Comparison of ENCODE assay signal across 20 mouse cellular contexts in the genomic region with DNA sequence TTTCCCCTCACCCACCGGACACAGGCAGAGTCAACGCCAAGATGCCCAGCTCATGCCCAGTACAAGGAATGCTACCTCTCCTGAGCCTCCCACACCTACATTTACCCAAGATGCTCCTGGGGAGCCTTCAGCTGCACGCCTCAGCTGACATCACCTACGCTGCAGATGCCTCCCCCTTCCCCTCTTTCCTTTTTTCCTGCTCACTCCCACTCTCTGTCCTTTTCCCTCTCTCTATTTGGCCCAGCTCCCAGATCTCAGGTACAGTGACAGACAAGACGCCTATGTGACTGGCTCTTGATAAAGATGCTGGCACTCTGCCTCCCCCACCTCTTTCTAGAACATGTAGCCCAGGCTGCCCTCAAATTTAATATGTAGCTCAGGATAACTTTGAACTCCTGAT. TPM values are rescaled to one million over a fixed set of nuclear protein-coding genes. Genes with fewer than 3 reads are reported as not detected.
DNase-seq lines count a peak whose midpoint lies in the region; ATAC-seq and TF ChIP-seq lines count a peak whose summit lies in the region.
"Had no signal": no experiment of that assay in that cellular context is flagged by ENCODE, and none has a peak within 500 bp of the region (broad histone marks: within the 10 kb centered on the region; RNA-seq: fewer than 3 reads in every experiment).

No protein-coding gene starts in this region.

- H3K36me3 ChIP-seq in heart, adult 2 months (ENCODE audit: control insufficient read depth, insufficient read depth, low read length), result no peaks in the 10 kb centered on the region
- no peaks in the 10 kb centered on the region for H3K36me3 ChIP-seq in lung, postnatal 0 days (ENCODE audit: insufficient read depth, low read length)
- H3K36me3 ChIP-seq: limb, embryonic 10.5 days had no signal

- no peak for TF ChIP-seq EP300 in heart, adult 2 months (IDR thresholded peaks at IDR 0.05; ENCODE audit: insufficient read depth, low read depth, low read length)
- no peak for TF ChIP-seq EP300 in lung, postnatal 0 days (IDR thresholded peaks at IDR 0.05)

- H3K79me2 ChIP-seq in heart, adult 2 months (replicated peaks; ENCODE audit: control insufficient read depth, insufficient read depth, low read length), result peaks cover under 1% of the 10 kb centered on the region; the same call in 1 of the 2 replicates

- 11% methylated on average over 5 of the region's 5 CpGs for WGBS in cerebellum, adult 2 months
- 76% methylated on average over 5 of the region's 5 CpGs for WGBS in heart, adult 2 months
- WGBS in lung, postnatal 0 days, result 55% methylated on average over 5 of the region's 5 CpGs

- H3K4me2 ChIP-seq in lung, postnatal 0 days (replicated peaks; ENCODE audit: low read depth, low read length), result no peak overlapping the region
- H3K4me2 ChIP-seq: embryonic facial prominence, embryonic 12.5 days had no signal

- no peak for TF ChIP-seq CTCF in cerebellum, adult 2 months (IDR thresholded peaks at IDR 0.05; ENCODE audit: borderline replicate concordance, insufficient read depth, low read depth, low read length)
- no peak for TF ChIP-seq CTCF in heart, adult 2 months (IDR thresholded peaks at IDR 0.05)
- TF ChIP-seq CTCF in lung, postnatal 0 days (IDR thresholded peaks at IDR 0.05), result no peak

- H3K27me3 ChIP-seq in cerebellum, adult 2 months (ENCODE audit: control insufficient read depth, insufficient read depth, low read length), result no peaks in the 10 kb centered on the region
- H3K27me3 ChIP-seq in heart, adult 2 months (ENCODE audit: control insufficient read depth, insufficient read depth, low read length), result no peaks in the 10 kb centered on the region
- no peaks in the 10 kb centered on the region for H3K27me3 ChIP-seq in lung, postnatal 0 days (replicated peaks; ENCODE audit: insufficient read depth, low read length)
- H3K27me3 ChIP-seq: embryonic facial prominence, embryonic 12.5 days; Patski had no signal

- no peaks in the 10 kb centered on the region for H3K9me3 ChIP-seq in lung, postnatal 0 days (ENCODE audit: low read length)
- H3K9me3 ChIP-seq: embryonic facial prominence, embryonic 12.5 days; hindbrain, embryonic 10.5 days; limb, embryonic 10.5 days; midbrain, embryonic 10.5 days had no signal

- no peak overlapping the region for H3K4me3 ChIP-seq in cerebellum, adult 2 months (replicated peaks; ENCODE audit: insufficient read depth, low read depth, low read length)
- H3K4me3 ChIP-seq in heart, adult 2 months, result no peak overlapping the region
- H3K4me3 ChIP-seq in lung, postnatal 0 days (ENCODE audit: low read depth, low read length), result no peak overlapping the region
- H3K4me3 ChIP-seq: embryonic facial prominence, embryonic 12.5 days; erythroblast, embryonic 14.5 days; hindbrain, embryonic 10.5 days; limb, embryonic 10.5 days; midbrain, embryonic 10.5 days had no signal

- ATAC-seq in lung, postnatal 0 days, result peak; percentile 1; the same call in 1 of the 2 replicates
- ATAC-seq: forebrain, postnatal 0 days; Patski had no signal

- peaks cover 78% of the 10 kb centered on the region for H3K4me1 ChIP-seq in cerebellum, adult 2 months (ENCODE audit: control insufficient read depth, insufficient read depth, low read length)
- H3K4me1 ChIP-seq in heart, adult 2 months (ENCODE audit: control insufficient read depth, insufficient read depth, low read length), result peaks cover 18% of the 10 kb centered on the region
- peaks cover 24% of the 10 kb centered on the region for H3K4me1 ChIP-seq in lung, postnatal 0 days (ENCODE audit: insufficient read depth, low read depth, low read length)
- H3K4me1 ChIP-seq: embryonic facial prominence, embryonic 12.5 days had no signal

- no peak for TF ChIP-seq POLR2A in cerebellum, adult 2 months (IDR thresholded peaks at IDR 0.05; ENCODE audit: borderline replicate concordance, insufficient read depth, low read length)
- no peak for TF ChIP-seq POLR2A in heart, adult 2 months (IDR thresholded peaks at IDR 0.05; ENCODE audit: insufficient read depth, low read depth, low read length)

- no peak overlapping the region for H3K9ac ChIP-seq in heart, adult 2 months (ENCODE audit: low read depth, low read length)
- no peak overlapping the region for H3K9ac ChIP-seq in lung, postnatal 0 days (replicated peaks; ENCODE audit: low read depth)
- H3K9ac ChIP-seq: embryonic facial prominence, embryonic 12.5 days; forebrain, postnatal 0 days; liver, postnatal 0 days had no signal

- peak overlapping the region; percentile 71 for H3K27ac ChIP-seq in cerebellum, adult 2 months (ENCODE audit: insufficient read depth, low read length)
- peak overlapping the region; percentile 27; the same call in 1 of the 2 replicates for H3K27ac ChIP-seq in heart, adult 2 months
- H3K27ac ChIP-seq in lung, postnatal 0 days (ENCODE audit: low read length), result no peak overlapping the region
- H3K27ac ChIP-seq: embryonic facial prominence, embryonic 12.5 days; hindbrain, embryonic 10.5 days; kidney, postnatal 0 days; limb, embryonic 10.5 days; midbrain, embryonic 10.5 days had no signal

- no peak for DNase-seq in cerebellum, adult 2 months
- DNase-seq in cerebellum, adult 11 months, result no peak
- DNase-seq in heart, adult 2 months, result no peak
- DNase-seq in heart, postnatal 36 days, result no peak
- no peak for DNase-seq in lung, postnatal 0 days (ENCODE audit: low spot score)
- DNase-seq in lung, postnatal 4 days, result no peak
- DNase-seq in right cerebral cortex, postnatal 36 days (ENCODE audit: low spot score in 2 of 2), result peak; percentile 71 to 82
- no peak for DNase-seq in gastrocnemius, postnatal 4 days (ENCODE audit: low spot score in 2 of 2)
- DNase-seq: cerebellum, adult 11-12 months; forebrain, postnatal 0 days; thymus, postnatal 25 days had no signal

- intact Hi-C loops in heart, adult 2 months (cut with DNase I), result no loop called here
- intact Hi-C loops in heart, postnatal 36 days (cut with DNase I), result no loop called here

RNA-seq across cellular contexts. Expression of a gene that starts 45.2 kb away (rescaled TPM):
- polyA plus RNA-seq in cerebellum, adult 2 months (2012; rRNA removed), result 210 and 244 TPM in 2 replicates
- 10 to 100 TPM; 10.1 to 11.6 TPM for total RNA-seq in heart, adult 2 months (2021)
- polyA plus RNA-seq in heart, adult 2 months (2012; rRNA removed), result 16.4 and 17.2 TPM in 2 replicates
- 10 to 100 TPM in 1 of 2 experiments, 1 to 10 TPM in 1; 9.8 to 14.5 TPM for total RNA-seq in heart, postnatal 36 days (2021)
- 13.9 and 15.8 TPM in 2 replicates for polyA plus RNA-seq in lung, postnatal 0 days (2015; fragmentation: Nextera tagmentation; extraction: Ambion mirVana)
- total RNA-seq in gastrocnemius, postnatal 4 days (2021), result 10 to 100 TPM; 19.2 to 19.7 TPM
- total RNA-seq: neutrophil, adult 5-6 weeks had no signal
- polyA plus RNA-seq: erythroblast, embryonic 14.5 days had no signal

Comparison
In these comparisons a context has a peak if more than half of its experiments do, and no peak if none do; other contexts are left out.
1. DNase-seq: peak in right cerebral cortex, postnatal 36 days (2 of 2); none in cerebellum, adult 2 months (0 of 2), cerebellum, adult 11 months (single experiment), heart, adult 2 months (0 of 2), heart, postnatal 36 days (0 of 2), lung, postnatal 0 days (single experiment), lung, postnatal 4 days (0 of 2) and gastrocnemius, postnatal 4 days (0 of 2).